Mouse (Mus musculus) olfactory bulb, adult 2 months (tissue): Measurements from ENCODE around the gene Gm28048.

Experiments used
- CTCF ChIP-seq: fragments of 200-500 bp; IDR thresholded peaks from 2 replicates; pipeline ENCODE4 v1.5.1; 2012; ENCODE audit warnings: low read depth, mild to moderate bottlenecking, low read length, moderate library complexity; ENCODE audit not compliant: insufficient read depth
- POLR2A ChIP-seq: fragments of 200-500 bp; IDR thresholded peaks from 2 replicates; pipeline ENCODE4 v1.6.1; 2012; ENCODE audit warnings: mild to moderate bottlenecking, low read depth, low read length, moderate library complexity; ENCODE audit not compliant: insufficient read depth

- TF ChIP-seq CTCF (no peak), POLR2A (no peak)
These were observed 75.4 kb downstream of the Gm28048 start for GRCm38 (mm10) chr11:22906453-22906865.
